Mouse (Mus musculus) embryonic facial prominence, embryonic 12.5 days (tissue): ENCODE results near the gene Ctrc. TPM values are rescaled to one million over a fixed set of nuclear protein-coding genes. Genes with fewer than 3 reads are reported as not detected.

Experiments used
- ATAC-seq: fragments of 200-750 bp; cut with Nextera tagmentation; 2 replicates; pipeline ENCODE4 v1.8.0; 2017; ENCODE audit not compliant: insufficient number of reproducible peaks, insufficient read depth, low FRiP score, low TSS enrichment
- H3K27ac ChIP-seq: fragments of 300-500 bp; sonication (generic); 2 replicates; pipeline ENCODE4 v1.5.1; 2016; ENCODE audit warnings: mild to moderate bottlenecking
- H3K27me3 ChIP-seq: fragments of 300-500 bp; sonication (generic); 2 replicates; pipeline ENCODE4 v1.6.1; 2016; ENCODE audit warnings: mild to moderate bottlenecking, moderate library complexity
- H3K36me3 ChIP-seq: fragments of 300-500 bp; sonication (generic); 2 replicates; pipeline ENCODE4 v1.6.1; 2016; ENCODE audit warnings: mild to moderate bottlenecking
- H3K4me1 ChIP-seq: fragments of 300-500 bp; sonication (generic); 2 replicates; pipeline ENCODE4 v1.6.1; 2016
- H3K4me2 ChIP-seq: fragments of 300-500 bp; sonication (generic); replicated peaks from 2 replicates; pipeline ENCODE4 v1.6.1; 2016; ENCODE audit warnings: mild to moderate bottlenecking, moderate library complexity
- H3K4me3 ChIP-seq: fragments of 300-500 bp; sonication (generic); 2 replicates; pipeline ENCODE4 v1.5.1; 2016; ENCODE audit warnings: mild to moderate bottlenecking
- H3K9ac ChIP-seq: fragments of 300-500 bp; sonication (generic); 2 replicates; pipeline ENCODE4 v1.6.1; 2016; ENCODE audit warnings: mild to moderate bottlenecking, moderate library complexity
- H3K9me3 ChIP-seq: fragments of 300-500 bp; sonication (generic); 2 replicates; pipeline ENCODE4 v1.6.1; 2016; ENCODE audit warnings: mild to moderate bottlenecking, moderate library complexity
- WGBS: fragments of 180-500 bp; shearing (Covaris S2); methylation state at CpG from one replicate; pipeline ENCODE4 v1.1.7; 2016; 5-methylcytosine and 5-hydroxymethylcytosine counted together
- polyA plus RNA-seq: library from polyadenylated mRNA; unstranded; fragments of >200 nt; fragmentation: Nextera tagmentation; extraction: Ambion mirVana; gene quantifications from 2 replicates; pipeline ENCODE4 v1.2.1, GENCODE M21; 2016

Gene Ctrc
- not detected in 2 replicates for polyA plus RNA-seq

DNA sequence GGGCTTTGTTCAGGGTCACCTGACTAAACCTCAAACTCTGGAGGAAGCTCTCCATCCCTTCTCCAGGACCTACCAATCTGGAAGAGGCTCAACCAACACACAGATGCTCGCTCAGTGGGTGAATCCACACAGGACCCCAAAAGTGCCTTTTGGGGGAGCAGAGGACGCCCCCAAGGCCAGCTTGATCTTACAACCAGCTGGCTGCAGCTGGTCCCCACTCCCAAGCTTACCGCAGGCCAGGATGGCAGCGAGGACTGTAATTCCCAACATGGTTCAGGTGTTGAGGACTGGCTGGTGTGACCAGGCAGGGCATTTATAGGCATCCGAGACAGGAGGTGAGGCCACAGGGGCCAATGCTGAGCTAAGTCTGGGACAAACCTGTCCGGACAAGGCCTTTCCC, at the start of gene Ctrc:
TSS of gene Ctrc (minus strand) at position 361 of the 400 bp plus-strand sequence.
- ATAC-seq, result no peak
- no peak within 1 kb of the TSS for H3K4me2 ChIP-seq
- no peak within 1 kb of the TSS for H3K9ac ChIP-seq
- H3K27me3 ChIP-seq, result no peaks in the 10 kb centered on the region
- 81% methylated on average over 6 of the region's 6 CpGs for WGBS
- no peaks in the 10 kb centered on the region for H3K4me1 ChIP-seq
- no peak within 1 kb of the TSS for H3K4me3 ChIP-seq
- H3K27ac ChIP-seq, result no peak within 1 kb of the TSS
- H3K9me3 ChIP-seq, result no peaks in the 10 kb centered on the region
- H3K36me3 ChIP-seq, result no peaks in the 10 kb centered on the region

DNA sequence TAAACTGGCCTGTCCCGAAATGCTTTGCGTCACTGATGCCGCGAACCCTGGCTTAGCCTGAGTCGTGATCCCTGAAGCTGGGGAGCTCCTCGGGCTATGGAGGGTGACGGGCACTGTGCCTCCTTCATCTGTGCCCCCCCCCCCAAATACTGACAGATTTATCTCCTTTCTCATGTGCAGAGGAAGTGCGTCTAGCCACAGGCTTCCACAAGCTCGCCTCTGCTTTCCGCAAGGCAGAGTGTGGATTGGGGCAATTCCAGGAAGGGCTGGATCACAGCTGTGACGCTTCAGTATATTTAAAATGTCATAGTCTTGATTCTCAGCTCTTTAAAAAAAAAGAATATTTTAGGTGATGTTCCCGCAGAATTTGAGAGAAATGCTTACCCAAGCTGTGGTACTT, 49.6 kb upstream of the Ctrc start:
- H3K4me1 ChIP-seq, result peaks cover 13% of the 10 kb centered on the region; the same call in 1 of the 2 replicates
- H3K27me3 ChIP-seq, result no peaks in the 10 kb centered on the region
- no peak overlapping the region for H3K4me3 ChIP-seq
- H3K9me3 ChIP-seq, result no peaks in the 10 kb centered on the region
- ATAC-seq, result no peak
- no peak overlapping the region for H3K9ac ChIP-seq
- no peak overlapping the region for H3K4me2 ChIP-seq
- H3K27ac ChIP-seq, result no peak overlapping the region
- 68% methylated on average over 12 of the region's 12 CpGs for WGBS
- H3K36me3 ChIP-seq, result no peaks in the 10 kb centered on the region

DNA sequence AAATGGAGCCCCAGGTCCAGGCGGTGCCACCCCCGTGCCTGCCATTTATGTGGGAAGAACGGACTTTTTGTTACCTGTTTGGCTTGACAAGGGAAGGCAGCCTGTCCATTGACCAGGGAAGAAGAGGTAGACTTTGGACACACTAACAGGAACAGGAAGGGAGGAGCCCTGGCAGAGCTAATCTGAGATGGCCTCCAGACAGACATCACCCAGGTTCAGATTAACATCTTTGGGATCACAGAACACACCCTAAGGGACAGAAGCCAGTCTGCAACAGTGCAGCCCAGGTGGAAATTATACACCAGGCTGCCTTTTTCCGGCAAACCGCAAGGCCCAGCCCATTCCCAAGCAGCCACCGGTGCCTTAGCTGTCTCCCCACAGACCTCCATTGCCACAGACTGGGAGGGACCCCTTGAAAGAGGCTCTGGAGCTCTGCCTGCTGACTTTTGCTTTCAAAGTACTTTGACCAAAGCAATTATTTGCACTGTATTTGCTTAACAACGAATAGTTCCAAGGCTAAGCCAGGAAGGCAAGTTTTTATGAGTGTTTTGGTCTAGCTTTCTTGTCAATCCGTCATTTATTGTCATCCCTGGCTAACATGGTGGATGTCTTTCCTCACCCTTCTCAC, 47.1 kb upstream of the Ctrc start:
- Histone ChIP-seq H3K4me3 (no peak overlapping the region), H3K4me2 (no peak overlapping the region), H3K27ac (no peak overlapping the region), H3K9ac (no peak overlapping the region), H3K27me3 (no peaks in the 10 kb centered on the region), H3K9me3 (no peaks in the 10 kb centered on the region), H3K4me1 (no peaks in the 10 kb centered on the region), H3K36me3 (no peaks in the 10 kb centered on the region)
- WGBS, result 82% methylated on average over 8 of the region's 8 CpGs
- ATAC-seq, result no peak

DNA sequence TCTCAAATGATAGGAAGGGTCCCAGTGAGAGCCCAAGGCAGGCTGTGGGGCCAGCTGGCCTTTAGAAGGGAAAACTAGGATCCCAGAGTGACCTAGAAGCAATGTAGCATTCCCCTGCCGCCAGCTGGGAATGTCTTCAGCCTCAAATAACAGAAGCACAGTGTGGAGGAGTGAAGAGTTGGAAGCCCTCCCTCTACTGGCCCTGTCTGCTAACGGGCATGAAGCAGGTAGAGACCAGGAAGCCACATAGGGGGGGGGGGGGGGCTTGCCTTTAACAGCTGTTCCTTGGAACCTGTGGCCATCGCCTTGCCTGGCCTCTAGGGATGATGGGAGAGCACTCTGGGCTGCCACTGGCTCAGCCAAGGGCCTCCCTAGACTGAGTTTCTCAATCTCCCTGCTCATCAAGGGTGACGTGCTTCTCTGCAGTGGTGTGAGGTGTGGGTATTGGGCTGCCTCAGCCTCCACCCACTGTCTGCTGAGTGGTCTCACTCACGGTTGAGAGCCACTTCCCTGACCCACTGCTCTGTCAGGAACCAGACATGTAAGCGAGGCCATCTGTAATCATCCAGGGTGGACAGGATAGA, 40.3 kb upstream of the Ctrc start:
- ATAC-seq, result no peak
- no peaks in the 10 kb centered on the region for H3K9me3 ChIP-seq
- no peak overlapping the region for H3K27ac ChIP-seq
- no peak overlapping the region for H3K4me3 ChIP-seq
- H3K36me3 ChIP-seq, result no peaks in the 10 kb centered on the region
- no peak overlapping the region for H3K4me2 ChIP-seq
- 30% methylated on average over 6 of the region's 6 CpGs for WGBS
- H3K4me1 ChIP-seq, result peaks cover 8% of the 10 kb centered on the region
- H3K9ac ChIP-seq, result no peak overlapping the region
- H3K27me3 ChIP-seq, result no peaks in the 10 kb centered on the region

DNA sequence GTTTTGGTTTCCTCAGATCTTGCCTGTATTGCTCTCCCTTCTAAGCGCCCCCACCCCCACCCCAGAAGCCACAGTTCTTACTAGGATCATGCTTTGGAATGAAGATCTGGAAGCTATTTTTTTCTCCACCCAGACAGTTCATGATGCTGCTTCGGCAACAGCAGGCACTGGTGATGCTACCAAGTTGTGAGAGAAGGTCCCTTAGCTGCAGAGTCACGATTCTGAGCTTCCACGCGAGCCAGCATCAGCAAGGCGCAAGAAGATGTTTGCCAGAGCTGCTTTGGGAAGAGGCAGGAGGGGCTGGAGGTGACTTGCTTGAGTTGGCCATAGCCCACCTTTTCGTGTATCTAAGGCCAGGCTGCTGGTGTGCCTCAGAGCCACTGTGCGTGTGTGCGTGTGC, 39.3 kb upstream of the Ctrc start:
- Histone ChIP-seq H3K27ac (no peak overlapping the region), H3K9ac (no peak overlapping the region), H3K36me3 (no peaks in the 10 kb centered on the region), H3K4me2 (no peak overlapping the region), H3K27me3 (no peaks in the 10 kb centered on the region), H3K9me3 (no peaks in the 10 kb centered on the region), H3K4me1 (peaks cover 8% of the 10 kb centered on the region), H3K4me3 (no peak overlapping the region)
- WGBS, result 77% methylated on average over 9 of the region's 9 CpGs
- no peak for ATAC-seq

DNA sequence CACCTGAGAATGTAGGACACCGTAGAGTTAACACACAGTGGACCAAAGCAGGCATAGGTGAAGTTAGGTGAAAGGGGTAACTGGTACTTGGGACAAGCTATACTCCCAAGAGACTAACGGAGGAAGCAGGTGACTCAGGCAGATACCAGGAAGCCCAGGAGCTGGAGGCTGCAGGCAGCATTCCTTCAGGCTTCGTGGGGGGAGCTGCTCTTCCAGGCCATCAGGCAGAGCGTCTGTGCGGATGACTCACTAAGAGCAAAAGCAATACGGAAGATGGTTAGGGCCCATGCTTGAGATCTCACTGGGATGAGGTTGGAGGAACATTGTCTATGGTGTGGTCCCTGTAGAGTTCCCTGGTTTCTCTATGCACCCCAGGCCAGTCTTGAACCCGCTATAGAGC, 36.7 kb upstream of the Ctrc start:
- ATAC-seq, result no peak
- Histone ChIP-seq H3K4me3 (no peak overlapping the region), H3K36me3 (no peaks in the 10 kb centered on the region), H3K9ac (no peak overlapping the region), H3K4me2 (no peak overlapping the region), H3K9me3 (no peaks in the 10 kb centered on the region), H3K4me1 (peaks cover 11% of the 10 kb centered on the region), H3K27ac (no peak overlapping the region), H3K27me3 (no peaks in the 10 kb centered on the region)
- 85% methylated on average over 7 of the region's 7 CpGs for WGBS

DNA sequence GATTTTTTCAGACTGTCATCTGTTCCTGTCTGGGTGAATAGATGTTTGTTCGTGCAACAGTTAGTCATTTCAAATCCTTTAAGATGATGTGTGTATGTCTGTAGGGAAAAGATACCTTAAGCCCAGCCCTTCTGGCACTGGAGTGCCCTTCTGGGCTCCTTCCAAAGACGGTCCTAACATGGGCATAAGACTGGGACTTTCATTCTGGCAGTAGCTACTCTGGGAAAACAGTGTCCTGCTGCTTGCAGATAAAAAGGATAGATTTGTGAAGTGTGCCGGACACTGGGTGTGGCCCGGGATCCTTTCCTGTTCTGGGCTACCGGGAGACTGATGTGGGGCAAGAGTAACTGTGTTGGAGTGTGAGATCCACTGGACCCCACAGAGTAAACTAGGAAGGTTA, 35.8 kb upstream of the Ctrc start:
- Histone ChIP-seq H3K4me2 (no peak overlapping the region), H3K9me3 (no peaks in the 10 kb centered on the region), H3K4me1 (peaks cover 11% of the 10 kb centered on the region), H3K4me3 (no peak overlapping the region), H3K9ac (no peak overlapping the region), H3K27ac (no peak overlapping the region), H3K36me3 (no peaks in the 10 kb centered on the region), H3K27me3 (no peaks in the 10 kb centered on the region)
- 78% methylated on average over 5 of the region's 5 CpGs for WGBS
- ATAC-seq, result no peak

DNA sequence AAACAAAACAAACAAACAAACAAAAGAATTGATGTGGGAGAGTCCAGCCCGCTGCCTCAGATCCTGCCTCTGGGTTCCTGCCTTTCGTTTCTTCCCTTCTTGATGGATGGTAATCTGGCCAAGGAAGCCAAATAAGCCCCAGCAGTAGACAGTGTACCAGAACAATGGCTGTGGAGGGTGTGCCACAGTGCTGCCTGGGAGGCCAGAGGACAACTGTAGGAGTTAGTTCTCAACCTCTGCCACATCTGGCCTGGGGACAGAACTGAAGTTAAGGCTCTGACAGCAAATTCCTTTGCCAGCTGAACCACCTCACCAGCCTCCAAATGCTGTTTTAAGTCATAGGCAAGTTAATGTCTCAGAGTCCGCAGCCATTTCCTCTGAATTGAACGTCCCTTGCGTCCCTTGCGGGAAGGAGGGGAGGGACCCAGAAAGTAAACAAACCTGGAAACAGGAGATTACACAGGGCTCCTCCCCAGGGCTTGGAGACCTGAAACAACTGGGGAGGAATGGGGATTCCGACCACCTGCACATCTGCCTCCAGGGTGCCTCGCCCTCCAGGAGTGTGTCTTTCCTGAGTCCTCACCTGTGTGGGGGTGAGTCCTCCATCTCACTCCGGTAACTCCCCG, 35.2 kb upstream of the Ctrc start:
- no peak for ATAC-seq
- 59% methylated on average over 10 of the region's 10 CpGs for WGBS

DNA sequence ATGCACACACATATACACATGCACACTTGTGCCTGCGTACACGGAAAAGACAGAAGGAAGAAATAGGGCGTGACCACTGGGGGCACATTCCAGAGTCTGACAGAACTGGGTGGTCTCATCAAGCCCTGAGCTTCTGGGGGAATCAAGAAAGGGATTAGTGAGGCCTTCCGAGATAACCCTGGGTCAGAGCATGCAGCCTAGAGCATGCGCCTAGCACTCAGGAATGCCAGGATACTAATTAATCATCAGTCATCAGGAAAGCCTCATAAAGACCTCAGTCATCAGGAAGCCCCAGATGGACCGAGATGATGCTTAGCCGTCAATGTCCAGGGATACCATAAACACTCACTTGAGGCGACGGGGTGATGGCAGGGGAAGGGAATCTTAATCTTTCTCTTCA, 33.7 kb upstream of the Ctrc start:
- Histone ChIP-seq H3K9ac (no peak overlapping the region), H3K9me3 (no peaks in the 10 kb centered on the region), H3K4me1 (peaks cover 11% of the 10 kb centered on the region; the same call in 1 of the 2 replicates), H3K27ac (no peak overlapping the region), H3K4me3 (no peak overlapping the region), H3K36me3 (no peaks in the 10 kb centered on the region), H3K4me2 (no peak overlapping the region), H3K27me3 (no peaks in the 10 kb centered on the region)
- no peak for ATAC-seq
- 61% methylated on average over 9 of the region's 9 CpGs for WGBS

More for the DNA sequence above, 35.2 kb upstream of the Ctrc start:
- Histone ChIP-seq H3K4me1 (peaks cover 8% of the 10 kb centered on the region), H3K27ac (no peak overlapping the region), H3K27me3 (no peaks in the 10 kb centered on the region), H3K36me3 (no peaks in the 10 kb centered on the region), H3K9me3 (no peaks in the 10 kb centered on the region), H3K4me2 (no peak overlapping the region), H3K9ac (no peak overlapping the region), H3K4me3 (no peak overlapping the region)

DNA sequence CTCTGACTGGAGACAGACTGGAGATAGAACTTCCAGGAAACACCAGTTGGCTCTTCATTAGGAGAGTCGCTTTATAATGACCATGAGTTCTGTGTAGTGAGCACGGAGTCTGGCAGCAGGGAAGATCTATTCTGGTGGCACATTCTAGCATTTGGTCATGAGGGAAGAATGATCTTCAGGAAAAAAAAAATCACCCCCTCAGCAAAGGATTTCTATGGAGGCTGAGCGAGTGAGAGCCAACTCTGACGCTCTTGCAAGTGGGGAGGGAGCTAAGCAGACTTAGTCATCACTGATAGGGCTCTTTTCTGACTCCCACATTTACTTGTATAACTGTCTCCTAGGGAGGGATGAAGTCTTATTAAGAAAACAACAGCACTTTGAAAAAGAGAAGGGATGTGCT, 32.9 kb upstream of the Ctrc start:
- Histone ChIP-seq H3K9ac (no peak overlapping the region), H3K36me3 (no peaks in the 10 kb centered on the region), H3K27me3 (no peaks in the 10 kb centered on the region), H3K4me3 (no peak overlapping the region), H3K27ac (no peak overlapping the region), H3K9me3 (no peaks in the 10 kb centered on the region), H3K4me2 (no peak overlapping the region), H3K4me1 (peaks cover 11% of the 10 kb centered on the region; the same call in 1 of the 2 replicates)
- WGBS, result 81% methylated on average over 4 of the region's 4 CpGs
- no peak for ATAC-seq

DNA sequence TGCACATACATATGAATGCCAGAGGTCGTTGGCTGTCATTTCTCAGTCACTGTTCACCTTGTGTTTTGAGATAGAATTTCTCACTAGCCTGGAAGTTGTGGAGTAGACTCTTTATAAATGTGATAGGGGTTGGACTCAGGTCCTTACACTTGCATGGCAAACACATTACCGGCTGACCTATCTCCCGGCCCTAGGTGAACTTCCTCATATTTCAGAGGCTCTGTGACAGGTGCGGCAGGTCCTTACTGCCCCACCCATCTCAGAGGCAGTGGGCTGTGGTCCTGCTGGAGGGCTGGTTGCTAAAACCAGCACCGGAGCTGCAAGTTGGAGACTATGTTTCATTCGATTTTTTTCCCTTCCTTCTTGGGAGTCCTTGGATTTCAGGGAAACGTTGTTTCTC, 32.5 kb upstream of the Ctrc start:
- no peak for ATAC-seq
- no peak overlapping the region for H3K4me3 ChIP-seq

DNA sequence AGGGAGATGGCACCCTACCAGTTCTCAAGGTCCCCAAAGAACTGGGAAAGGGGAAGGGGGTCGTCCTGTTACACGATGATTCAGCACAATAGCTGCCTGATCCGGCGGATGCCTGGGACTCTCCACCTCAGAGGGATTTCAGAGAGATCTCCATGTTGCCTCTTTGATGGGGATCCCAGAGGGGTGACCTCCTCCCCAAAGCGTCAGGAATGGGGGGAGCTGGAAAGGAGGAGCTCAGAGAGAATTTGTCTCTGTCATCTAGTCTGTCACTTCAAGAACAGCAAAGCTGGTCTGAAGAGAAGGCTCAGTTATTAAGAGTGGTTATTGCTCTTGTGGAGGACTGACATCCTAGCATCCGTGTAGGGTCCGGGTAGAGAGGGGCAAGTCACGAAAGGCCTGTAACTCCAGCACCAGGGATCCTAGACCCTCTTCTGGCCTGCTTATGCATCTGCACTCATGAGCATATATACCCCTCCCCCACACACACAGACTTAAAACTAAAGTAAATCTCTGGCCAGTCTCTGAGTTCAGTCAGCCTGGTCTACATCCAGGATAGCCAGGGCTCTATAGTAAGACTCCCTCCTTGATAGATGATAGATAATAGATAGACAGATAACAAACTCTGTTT, 29.4 kb upstream of the Ctrc start:
- H3K4me2 ChIP-seq, result peak overlapping the region; percentile 96
- H3K9ac ChIP-seq, result no peak overlapping the region; the same call in 1 of the 2 replicates
- peak overlapping the region; percentile 66 for H3K4me3 ChIP-seq
- peaks cover 11% of the 10 kb centered on the region; the same call in 1 of the 2 replicates for H3K4me1 ChIP-seq
- H3K27me3 ChIP-seq, result no peaks in the 10 kb centered on the region
- 9% methylated on average over 8 of the region's 8 CpGs for WGBS
- no peaks in the 10 kb centered on the region for H3K36me3 ChIP-seq
- no peaks in the 10 kb centered on the region for H3K9me3 ChIP-seq
- no peak overlapping the region for H3K27ac ChIP-seq
- ATAC-seq, result 0 out of 2 replicates have a peak, but pooled peaks have one; percentile 1

More for the DNA sequence above, 32.5 kb upstream of the Ctrc start:
- H3K9ac ChIP-seq, result no peak overlapping the region
- H3K36me3 ChIP-seq, result no peaks in the 10 kb centered on the region
- 62% methylated on average over 7 of the region's 7 CpGs for WGBS
- no peak overlapping the region for H3K27ac ChIP-seq
- no peaks in the 10 kb centered on the region for H3K27me3 ChIP-seq
- H3K4me1 ChIP-seq, result peaks cover 11% of the 10 kb centered on the region; the same call in 1 of the 2 replicates
- no peaks in the 10 kb centered on the region for H3K9me3 ChIP-seq
- no peak overlapping the region for H3K4me2 ChIP-seq
